8 mouse cellular contexts compared by ENCODE assay signal in the genomic region with DNA sequence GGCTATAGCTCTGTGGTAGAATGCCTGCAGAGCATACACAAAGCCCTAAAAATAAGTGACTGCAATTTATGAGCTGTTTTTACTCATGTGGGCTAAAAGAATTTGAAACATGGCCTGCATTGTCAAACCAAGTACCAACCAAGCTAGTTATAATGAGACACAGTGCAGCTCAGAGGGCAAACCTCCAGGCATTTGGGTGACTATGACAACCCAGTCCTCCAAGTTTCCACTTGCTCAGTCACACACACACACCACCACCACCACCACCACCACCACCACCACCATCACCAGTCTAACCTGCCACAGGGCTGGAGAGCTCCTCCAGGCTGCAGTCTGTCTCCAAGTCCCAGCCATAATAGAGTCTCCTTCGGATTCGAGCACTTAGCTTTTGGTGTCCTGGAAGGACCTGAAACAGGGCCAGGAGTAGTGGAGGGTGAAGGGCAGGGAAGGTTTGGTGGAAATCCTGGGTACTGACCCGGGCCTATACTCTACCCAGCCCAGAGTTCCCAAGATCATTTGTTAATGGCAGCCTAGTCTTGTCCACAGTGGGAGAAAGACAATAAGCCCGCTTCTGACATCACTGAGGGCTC. TPM values are rescaled to one million over a fixed set of nuclear protein-coding genes. Genes with fewer than 3 reads are reported as not detected.
DNase-seq lines count a peak whose midpoint lies in the region; ATAC-seq and TF ChIP-seq lines count a peak whose summit lies in the region.

No protein-coding gene starts in this region.

- intact Hi-C loops in left cerebral cortex, postnatal 25 days (cut with DNase I) = no loop called here

- no peaks in the 10 kb centered on the region for H3K36me3 ChIP-seq in testis, adult 2 months (ENCODE audit: control insufficient read depth, insufficient read depth, low read length)
- peaks cover 49% of the 10 kb centered on the region for H3K36me3 ChIP-seq in forebrain, embryonic 12.5 days (replicated peaks)
- peaks cover 31% of the 10 kb centered on the region for H3K36me3 ChIP-seq in kidney, postnatal 0 days (ENCODE audit: insufficient read depth, low read length)
- H3K36me3 ChIP-seq in midbrain, embryonic 15.5 days (replicated peaks) = peaks cover 27% of the 10 kb centered on the region

- no peaks in the 10 kb centered on the region for H3K9me3 ChIP-seq in forebrain, embryonic 12.5 days
- no peaks in the 10 kb centered on the region for H3K9me3 ChIP-seq in kidney, postnatal 0 days (replicated peaks; ENCODE audit: low read length)
- no peaks in the 10 kb centered on the region for H3K9me3 ChIP-seq in midbrain, embryonic 15.5 days

- WGBS in forebrain, embryonic 12.5 days = 64% methylated on average over 4 of the region's 4 CpGs
- 52% methylated on average over 4 of the region's 4 CpGs for WGBS in kidney, postnatal 0 days
- WGBS in midbrain, embryonic 15.5 days = 63% methylated on average over 4 of the region's 4 CpGs

- no peak for TF ChIP-seq POLR2A in testis, adult 2 months (IDR thresholded peaks at IDR 0.05; ENCODE audit: control insufficient read depth, low read depth, low read length)

- no peak for ATAC-seq in forebrain, embryonic 12.5 days (ENCODE audit: low FRiP score)
- ATAC-seq in kidney, postnatal 0 days (replicated peaks; ENCODE audit: low FRiP score, low read depth) = no peak
- no peak for ATAC-seq in midbrain, embryonic 15.5 days (replicated peaks)

- H3K4me3 ChIP-seq in testis, adult 2 months (ENCODE audit: control insufficient read depth, low read depth, low read length) = peak overlapping the region; percentile 87
- peak overlapping the region; percentile 87 for H3K4me3 ChIP-seq in forebrain, embryonic 12.5 days (replicated peaks)
- peak overlapping the region; percentile 73 for H3K4me3 ChIP-seq in kidney, postnatal 0 days (replicated peaks; ENCODE audit: low read depth, low read length)
- peak overlapping the region; percentile 75 for H3K4me3 ChIP-seq in midbrain, embryonic 15.5 days

- H3K4me2 ChIP-seq in forebrain, embryonic 12.5 days = peak overlapping the region; percentile 95
- peak overlapping the region; percentile 88 for H3K4me2 ChIP-seq in kidney, postnatal 0 days (ENCODE audit: low read length)
- H3K4me2 ChIP-seq in midbrain, embryonic 15.5 days = peak overlapping the region; percentile 92

- H3K4me1 ChIP-seq in testis, adult 2 months (ENCODE audit: control insufficient read depth, insufficient read depth, low read length) = peaks cover 11% of the 10 kb centered on the region
- H3K4me1 ChIP-seq in forebrain, embryonic 12.5 days = peaks cover 34% of the 10 kb centered on the region
- H3K4me1 ChIP-seq in kidney, postnatal 0 days (replicated peaks; ENCODE audit: insufficient read depth, low read length) = peaks cover 14% of the 10 kb centered on the region; the same call in 1 of the 2 replicates
- peaks cover 43% of the 10 kb centered on the region for H3K4me1 ChIP-seq in midbrain, embryonic 15.5 days

- DNase-seq in testis, postnatal 10 days (ENCODE audit: low spot score) = no peak
- no peak for DNase-seq in kidney, postnatal 0 days (ENCODE audit: low spot score)
- no peak for DNase-seq in cerebellum, adult 18-20 months
- no peak for DNase-seq in left cerebral cortex, postnatal 25 days (ENCODE audit: low spot score in 2 of 2)
- no peak for DNase-seq in spleen, postnatal 36 days (ENCODE audit: low spot score in 2 of 2)

- no peaks in the 10 kb centered on the region for H3K27me3 ChIP-seq in testis, adult 2 months (ENCODE audit: control insufficient read depth, insufficient read depth, low read length)
- no peaks in the 10 kb centered on the region for H3K27me3 ChIP-seq in forebrain, embryonic 12.5 days
- H3K27me3 ChIP-seq in kidney, postnatal 0 days (ENCODE audit: insufficient read depth, low read length) = no peaks in the 10 kb centered on the region
- no peaks in the 10 kb centered on the region for H3K27me3 ChIP-seq in midbrain, embryonic 15.5 days (replicated peaks)

- TF ChIP-seq CTCF in testis, adult 2 months (IDR thresholded peaks at IDR 0.05; ENCODE audit: control insufficient read depth, insufficient read depth, insufficient replicate concordance, low read depth, low read length) = no peak
- TF ChIP-seq CTCF in kidney, postnatal 0 days (IDR thresholded peaks at IDR 0.05; ENCODE audit: low read depth) = no peak

- H3K9ac ChIP-seq in forebrain, embryonic 12.5 days = peak overlapping the region; percentile 93
- peak overlapping the region; percentile 85 for H3K9ac ChIP-seq in kidney, postnatal 0 days (ENCODE audit: low read depth, low read length)
- H3K9ac ChIP-seq in midbrain, embryonic 15.5 days = peak overlapping the region; percentile 88

- H3K27ac ChIP-seq in testis, adult 2 months (ENCODE audit: control insufficient read depth, insufficient read depth, low read depth, low read length) = peak overlapping the region; percentile 95
- no peak overlapping the region for H3K27ac ChIP-seq in forebrain, embryonic 12.5 days
- H3K27ac ChIP-seq in kidney, postnatal 0 days = peak overlapping the region; percentile 97
- H3K27ac ChIP-seq in midbrain, embryonic 15.5 days = no peak overlapping the region; the same call in 1 of the 2 replicates

RNA-seq across cellular contexts. Expression of a gene that starts 1.8 kb away (rescaled TPM):
- polyA plus RNA-seq in testis, adult 2 months (2012; rRNA removed) = 43.5 and 44.3 TPM in 2 replicates
- 48.1 and 50.5 TPM in 2 replicates for polyA plus RNA-seq in forebrain, embryonic 12.5 days (2016; fragmentation: Nextera tagmentation; extraction: Ambion mirVana)
- polyA plus RNA-seq in kidney, postnatal 0 days (2015; fragmentation: Nextera tagmentation; extraction: Ambion mirVana) = 47.2 and 52.2 TPM in 2 replicates
- polyA plus RNA-seq in midbrain, embryonic 15.5 days (2015; fragmentation: Nextera tagmentation; extraction: Ambion mirVana) = 58.8 and 61.9 TPM in 2 replicates
- 10 to 100 TPM; 32.6 to 34.0 TPM for total RNA-seq in left cerebral cortex, postnatal 25 days (2021)

RNA-seq across cellular contexts. Expression of a gene that starts 1.9 kb away (rescaled TPM):
- polyA plus RNA-seq in testis, adult 2 months (2012; rRNA removed) = 211 and 215 TPM in 2 replicates
- 63.5 and 70.6 TPM in 2 replicates for polyA plus RNA-seq in forebrain, embryonic 12.5 days (2016; fragmentation: Nextera tagmentation; extraction: Ambion mirVana)
- 47.8 and 52.0 TPM in 2 replicates for polyA plus RNA-seq in kidney, postnatal 0 days (2015; fragmentation: Nextera tagmentation; extraction: Ambion mirVana)
- 143 and 153 TPM in 2 replicates for polyA plus RNA-seq in midbrain, embryonic 15.5 days (2015; fragmentation: Nextera tagmentation; extraction: Ambion mirVana)
- 100 to 1,000 TPM; 190 to 200 TPM for total RNA-seq in left cerebral cortex, postnatal 25 days (2021)

RNA-seq across cellular contexts. Expression of a gene that starts 7.0 kb away (rescaled TPM):
- not detected in 2 replicates for polyA plus RNA-seq in testis, adult 2 months (2012; rRNA removed)
- not detected in 2 replicates for polyA plus RNA-seq in forebrain, embryonic 12.5 days (2016; fragmentation: Nextera tagmentation; extraction: Ambion mirVana)
- 9.8 and 11.3 TPM in 2 replicates for polyA plus RNA-seq in kidney, postnatal 0 days (2015; fragmentation: Nextera tagmentation; extraction: Ambion mirVana)
- polyA plus RNA-seq in midbrain, embryonic 15.5 days (2015; fragmentation: Nextera tagmentation; extraction: Ambion mirVana) = not detected in 2 replicates
- total RNA-seq in left cerebral cortex, postnatal 25 days (2021) = 1 to 10 TPM; 1.3 to 1.9 TPM

RNA-seq across cellular contexts. Expression of a gene that starts 15.7 kb away (rescaled TPM):
- 7.7 and 7.9 TPM in 2 replicates for polyA plus RNA-seq in testis, adult 2 months (2012; rRNA removed)
- polyA plus RNA-seq in forebrain, embryonic 12.5 days (2016; fragmentation: Nextera tagmentation; extraction: Ambion mirVana) = 10.1 and 10.9 TPM in 2 replicates
- 10.5 and 11.0 TPM in 2 replicates for polyA plus RNA-seq in kidney, postnatal 0 days (2015; fragmentation: Nextera tagmentation; extraction: Ambion mirVana)
- polyA plus RNA-seq in midbrain, embryonic 15.5 days (2015; fragmentation: Nextera tagmentation; extraction: Ambion mirVana) = 5.1 and 6.0 TPM in 2 replicates
- total RNA-seq in left cerebral cortex, postnatal 25 days (2021) = 1 to 10 TPM; 2.7 to 3.0 TPM

RNA-seq across cellular contexts. Expression of a gene that starts 27.8 kb away (rescaled TPM):
- polyA plus RNA-seq in testis, adult 2 months (2012; rRNA removed) = 7.1 and 7.4 TPM in 2 replicates
- 30.4 and 32.8 TPM in 2 replicates for polyA plus RNA-seq in forebrain, embryonic 12.5 days (2016; fragmentation: Nextera tagmentation; extraction: Ambion mirVana)
- polyA plus RNA-seq in kidney, postnatal 0 days (2015; fragmentation: Nextera tagmentation; extraction: Ambion mirVana) = 43.2 and 47.7 TPM in 2 replicates
- polyA plus RNA-seq in midbrain, embryonic 15.5 days (2015; fragmentation: Nextera tagmentation; extraction: Ambion mirVana) = 38.3 and 41.1 TPM in 2 replicates
- total RNA-seq in left cerebral cortex, postnatal 25 days (2021) = 10 to 100 TPM; 23.6 to 24.1 TPM

Comparison
In these comparisons a context has a peak if more than half of its experiments do, and no peak if none do; other contexts are left out.
1. H3K27ac ChIP-seq: peak in testis, adult 2 months (single experiment) and kidney, postnatal 0 days (single experiment); none in forebrain, embryonic 12.5 days (single experiment) and midbrain, embryonic 15.5 days (single experiment).
2. RNA of a gene that starts 7.0 kb away (polyA plus RNA-seq): 9.8 to 11.3 TPM in kidney, postnatal 0 days; not detected in midbrain, embryonic 15.5 days, not detected in forebrain, embryonic 12.5 days and not detected in testis, adult 2 months; every median in the first group is over 10 times any median in the second.
3. Peak in every context shown above with its lines, with median percentiles within 50 percentile points of each other: H3K4me3 ChIP-seq, H3K4me2 ChIP-seq and H3K9ac ChIP-seq.